ENCODE assay signal across 8 mouse cellular contexts in the genomic region with DNA sequence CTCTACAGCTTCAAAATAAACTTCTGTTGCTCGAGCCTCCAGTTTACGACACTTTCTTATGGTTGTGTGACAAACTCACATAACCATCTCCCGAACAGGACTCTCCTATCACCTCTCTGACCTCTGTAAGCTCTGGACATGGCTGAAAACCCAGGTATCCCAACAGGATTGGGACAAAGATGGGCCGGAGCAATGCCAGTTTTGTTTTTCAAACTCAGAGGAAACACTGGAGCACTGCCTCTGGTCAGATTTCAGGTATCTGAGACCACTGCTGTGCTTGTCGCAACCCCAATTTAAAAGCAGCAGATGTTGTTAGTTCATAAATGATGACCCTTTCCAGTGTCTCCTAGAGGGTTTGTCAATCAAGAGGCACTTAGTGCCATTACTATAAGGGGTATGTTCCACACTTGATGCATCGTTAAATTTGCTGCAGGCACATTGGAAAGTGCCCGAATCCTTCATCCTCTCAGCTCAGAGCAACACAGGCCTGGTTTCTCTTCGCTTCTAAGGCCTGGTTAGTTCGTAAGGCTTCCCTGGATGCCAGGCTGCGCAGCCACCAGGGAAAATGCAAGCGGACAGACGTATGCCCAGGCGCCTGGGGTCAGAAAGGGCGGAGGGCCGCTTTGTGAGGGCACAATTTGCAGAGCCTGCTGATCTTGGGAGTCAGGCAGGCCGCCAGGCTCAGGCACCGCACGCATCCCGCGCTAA. TPM values are rescaled to one million over a fixed set of nuclear protein-coding genes. Genes with fewer than 3 reads are reported as not detected.
A peak's percentile ranks its signal among the peaks of the same experiment; 100 is the strongest.
DNase-seq lines count a peak whose midpoint lies in the region; ATAC-seq and TF ChIP-seq lines count a peak whose summit lies in the region.

No protein-coding gene starts in this region.

- WGBS in liver, adult 2 months = 15% methylated on average over 20 of the region's 20 CpGs
- WGBS in embryonic facial prominence, embryonic 13.5 days = 24% methylated on average over 20 of the region's 20 CpGs
- WGBS in hindbrain, postnatal 0 days = 25% methylated on average over 20 of the region's 20 CpGs

- no peak for ATAC-seq in embryonic facial prominence, embryonic 13.5 days (ENCODE audit: insufficient number of reproducible peaks, insufficient read depth, low FRiP score, low TSS enrichment, low read depth)
- ATAC-seq in hindbrain, postnatal 0 days = peak; percentile 63

- peaks cover 12% of the 10 kb centered on the region; the same call in 1 of the 2 replicates for H3K79me2 ChIP-seq in liver, adult 2 months (ENCODE audit: control insufficient read depth, insufficient read depth, low read length)
- peaks cover 38% of the 10 kb centered on the region for H3K79me2 ChIP-seq in myocyte (ENCODE audit: control insufficient read depth, insufficient read depth)

- peak overlapping the region; percentile 90 for H3K4me2 ChIP-seq in embryonic facial prominence, embryonic 13.5 days
- H3K4me2 ChIP-seq in hindbrain, postnatal 0 days (ENCODE audit: low read depth, low read length) = peak overlapping the region; percentile 95
- peak overlapping the region; percentile 91 for H3K4me2 ChIP-seq in myocyte (ENCODE audit: low read depth)

- peaks cover 14% of the 10 kb centered on the region; the same call in 1 of the 2 replicates for H3K4me1 ChIP-seq in liver, adult 2 months (ENCODE audit: control insufficient read depth, insufficient read depth, low read length)
- H3K4me1 ChIP-seq in embryonic facial prominence, embryonic 13.5 days = peaks cover 8% of the 10 kb centered on the region
- no peaks in the 10 kb centered on the region for H3K4me1 ChIP-seq in hindbrain, postnatal 0 days (ENCODE audit: insufficient read depth, low read length)

- peak overlapping the region; percentile 77 for H3ac ChIP-seq in myocyte (ENCODE audit: control insufficient read depth, insufficient read length)

- no peak for TF ChIP-seq POLR2A in liver, adult 2 months (IDR thresholded peaks at IDR 0.05; ENCODE audit: extremely low read depth, insufficient read depth, low read length)
- TF ChIP-seq POLR2A in myocyte (IDR thresholded peaks at IDR 0.05; ENCODE audit: insufficient read length, low read depth) = no peak

- H3K27me3 ChIP-seq in liver, adult 2 months (ENCODE audit: control insufficient read depth, insufficient read depth, low read length) = no peaks in the 10 kb centered on the region
- no peaks in the 10 kb centered on the region for H3K27me3 ChIP-seq in embryonic facial prominence, embryonic 13.5 days
- H3K27me3 ChIP-seq in hindbrain, postnatal 0 days (ENCODE audit: insufficient read depth, low read length) = no peaks in the 10 kb centered on the region
- no peaks in the 10 kb centered on the region for H3K27me3 ChIP-seq in myocyte (ENCODE audit: control insufficient read depth, insufficient read depth, insufficient read length)

- H3K27ac ChIP-seq in liver, adult 2 months (replicated peaks; ENCODE audit: insufficient read depth, low read depth, low read length) = peak overlapping the region; percentile 94
- peak overlapping the region; percentile 83 for H3K27ac ChIP-seq in embryonic facial prominence, embryonic 13.5 days
- H3K27ac ChIP-seq in hindbrain, postnatal 0 days = peak overlapping the region; percentile 96

- peak; percentile 44 for DNase-seq in liver, adult 2 months (ENCODE audit: extremely low read depth, low read depth, low spot score)
- no peak for DNase-seq in liver
- no peak for DNase-seq in hindbrain, postnatal 0 days (ENCODE audit: low spot score)
- no peak for DNase-seq in right cerebral cortex, postnatal 4 days
- DNase-seq in thymus, postnatal 14 days = no peak
- DNase-seq in left cerebral cortex, postnatal 25 days (ENCODE audit: low spot score in 2 of 2) = no peak

- H3K9ac ChIP-seq in liver, adult 2 months (ENCODE audit: low read depth, low read length) = peak overlapping the region; percentile 96
- peak overlapping the region; percentile 90 for H3K9ac ChIP-seq in embryonic facial prominence, embryonic 13.5 days
- H3K9ac ChIP-seq in hindbrain, postnatal 0 days (replicated peaks; ENCODE audit: low read length) = peak overlapping the region; percentile 86

- H3K36me3 ChIP-seq in liver, adult 2 months (ENCODE audit: control insufficient read depth, insufficient read depth, low read length) = peaks cover 24% of the 10 kb centered on the region
- H3K36me3 ChIP-seq in embryonic facial prominence, embryonic 13.5 days = peaks cover 15% of the 10 kb centered on the region
- H3K36me3 ChIP-seq in hindbrain, postnatal 0 days (ENCODE audit: insufficient read depth, low read length) = peaks cover 13% of the 10 kb centered on the region
- H3K36me3 ChIP-seq in myocyte (ENCODE audit: control insufficient read depth, insufficient read depth) = peaks cover 29% of the 10 kb centered on the region

- intact Hi-C loops in left cerebral cortex, postnatal 25 days (cut with DNase I) = loop anchor here (2.0 kb wide), 2 partner anchors 23 to 387 kb away; a partner anchor contains a TSS

- H3K9me3 ChIP-seq in embryonic facial prominence, embryonic 13.5 days = no peaks in the 10 kb centered on the region
- H3K9me3 ChIP-seq in hindbrain, postnatal 0 days (ENCODE audit: low read length) = no peaks in the 10 kb centered on the region

- peak overlapping the region; percentile 78 for H3K4me3 ChIP-seq in liver, adult 2 months (ENCODE audit: insufficient read depth, low read depth, low read length)
- peak overlapping the region; percentile 86 for H3K4me3 ChIP-seq in embryonic facial prominence, embryonic 13.5 days
- H3K4me3 ChIP-seq in hindbrain, postnatal 0 days (ENCODE audit: low read length) = peak overlapping the region; percentile 93
- H3K4me3 ChIP-seq in myocyte = peak overlapping the region; percentile 100

- no peak for TF ChIP-seq CTCF in liver, adult 2 months (IDR thresholded peaks at IDR 0.05; ENCODE audit: low read depth, low read length)
- TF ChIP-seq CTCF in hindbrain, postnatal 0 days (IDR thresholded peaks at IDR 0.05; ENCODE audit: low read depth) = no peak; the same call in 1 of the 2 replicates

TF ChIP-seq in myocyte, 11 proteins besides CTCF, POLR2A, EP300 and RAD21:
- TF ChIP-seq REST (IDR thresholded peaks at IDR 0.05; ENCODE audit: insufficient read depth, insufficient read length) (no peak), E2F4 (IDR thresholded peaks at IDR 0.05; ENCODE audit: insufficient read depth) (no peak), MAX (IDR thresholded peaks at IDR 0.05; ENCODE audit: low read depth) (no peak), USF1 (IDR thresholded peaks at IDR 0.05; ENCODE audit: low read depth) (no peak), POLR2AphosphoS2 (IDR thresholded peaks at IDR 0.05; ENCODE audit: insufficient read length, low read depth) (no peak), CEBPB (IDR thresholded peaks at IDR 0.05; ENCODE audit: insufficient read depth, poor library complexity, severe bottlenecking) (no peak), SRF (IDR thresholded peaks at IDR 0.05; ENCODE audit: control insufficient read depth, insufficient read length, low read depth) (no peak), TCF12 (IDR thresholded peaks at IDR 0.05; ENCODE audit: insufficient read depth, poor library complexity, severe bottlenecking) (no peak), TCF3 (IDR thresholded peaks at IDR 0.05; ENCODE audit: insufficient read length, low read depth) (no peak), MYOD1 (IDR thresholded peaks at IDR 0.05; ENCODE audit: control insufficient read depth in 1 of 3, insufficient read length in 2 of 3, low read depth in 2 of 3) (no peak), MYOG (IDR thresholded peaks at IDR 0.05; ENCODE audit: control insufficient read depth in 1 of 3, insufficient read depth in 1 of 3, insufficient read length in 2 of 3, low read depth in 2 of 3) (no peak)
TF ChIP-seq in myocyte: peak in this region for 0.

RNA-seq across cellular contexts. Expression of a gene that starts 0.6 kb away (rescaled TPM):
- total RNA-seq in liver, adult 2 months (2014; rRNA removed) = 575 and 759 TPM in 2 replicates
- 421 and 468 TPM in 2 replicates for polyA plus RNA-seq in liver, adult 2 months (2012; rRNA removed)
- 56.1 and 63.7 TPM in 2 replicates for polyA plus RNA-seq in embryonic facial prominence, embryonic 13.5 days (2015; fragmentation: Nextera tagmentation; extraction: Ambion mirVana)
- total RNA-seq in hindbrain, postnatal 0 days (2014; rRNA removed) = 87.1 and 87.9 TPM in 2 replicates
- 65.2 and 65.6 TPM in 2 replicates for polyA plus RNA-seq in hindbrain, postnatal 0 days (2015; fragmentation: Nextera tagmentation; extraction: Ambion mirVana)
- polyA plus RNA-seq in myocyte (2012; fragmentation: generic; extraction: Trizol) = 292 TPM
- total RNA-seq in left cerebral cortex, postnatal 25 days (2021) = 10 to 100 TPM; 58.1 to 61.1 TPM

RNA-seq across cellular contexts. Expression of a gene that starts 48.5 kb away (rescaled TPM):
- 19.5 and 21.2 TPM in 2 replicates for total RNA-seq in liver, adult 2 months (2014; rRNA removed)
- polyA plus RNA-seq in liver, adult 2 months (2012; rRNA removed) = 6.6 and 11.6 TPM in 2 replicates
- polyA plus RNA-seq in embryonic facial prominence, embryonic 13.5 days (2015; fragmentation: Nextera tagmentation; extraction: Ambion mirVana) = 0.34 and 0.37 TPM in 2 replicates
- total RNA-seq in hindbrain, postnatal 0 days (2014; rRNA removed) = 0.83 and 0.89 TPM in 2 replicates
- polyA plus RNA-seq in hindbrain, postnatal 0 days (2015; fragmentation: Nextera tagmentation; extraction: Ambion mirVana) = 0.38 and 0.83 TPM in 2 replicates
- polyA plus RNA-seq in myocyte (2012; fragmentation: generic; extraction: Trizol) = 0.40 TPM
- under 1 TPM; 0.21 to 0.71 TPM for total RNA-seq in left cerebral cortex, postnatal 25 days (2021)

RNA-seq across cellular contexts. Expression of a gene that starts 56.7 kb away (rescaled TPM):
- total RNA-seq in liver, adult 2 months (2014; rRNA removed) = 0.18 and 0.47 TPM in 2 replicates
- 0.04 and 0.05 TPM in 2 replicates for polyA plus RNA-seq in liver, adult 2 months (2012; rRNA removed)
- 0.14 TPM in 1 of 2 replicates, not detected in the other for polyA plus RNA-seq in embryonic facial prominence, embryonic 13.5 days (2015; fragmentation: Nextera tagmentation; extraction: Ambion mirVana)
- 0.05 TPM in 1 of 2 replicates, not detected in the other for total RNA-seq in hindbrain, postnatal 0 days (2014; rRNA removed)
- 0.06 and 0.21 TPM in 2 replicates for polyA plus RNA-seq in hindbrain, postnatal 0 days (2015; fragmentation: Nextera tagmentation; extraction: Ambion mirVana)
- 0.04 TPM for polyA plus RNA-seq in myocyte (2012; fragmentation: generic; extraction: Trizol)
- under 1 TPM; 0.27 to 0.41 TPM for total RNA-seq in left cerebral cortex, postnatal 25 days (2021)
